Mouse (Mus musculus): ENCODE measurements at regions not wholly inside any gene's neighbourhood (a gene's known extent, or its start where the extent isn't known, plus 50 kb on each side); places are given as distances from the start of the nearest gene placed in this dataset.

- Histone ChIP-seq H3K36me3 (ENCODE audit: control insufficient read depth, insufficient read depth) (no peaks in the 10 kb centered on the region), H3K79me2 (ENCODE audit: control insufficient read depth, insufficient read depth) (no peaks in the 10 kb centered on the region), H3ac (ENCODE audit: control insufficient read depth, insufficient read length) (no peak overlapping the region), H3K4me2 (ENCODE audit: low read depth) (no peak overlapping the region), H3K4me3 (no peak overlapping the region), H3K27me3 (ENCODE audit: control insufficient read depth, insufficient read depth, insufficient read length) (no peaks in the 10 kb centered on the region)
- TF ChIP-seq SRF (IDR thresholded peaks at IDR 0.05; ENCODE audit: control insufficient read depth, insufficient read length, low read depth) (no peak), REST (IDR thresholded peaks at IDR 0.05; ENCODE audit: insufficient read depth, insufficient read length) (no peak), MAX (IDR thresholded peaks at IDR 0.05; ENCODE audit: low read depth) (no peak), TCF12 (IDR thresholded peaks at IDR 0.05; ENCODE audit: insufficient read depth, poor library complexity, severe bottlenecking) (no peak), E2F4 (IDR thresholded peaks at IDR 0.05; ENCODE audit: insufficient read depth) (no peak), POLR2A (IDR thresholded peaks at IDR 0.05; ENCODE audit: insufficient read length, low read depth) (no peak), POLR2AphosphoS2 (IDR thresholded peaks at IDR 0.05; ENCODE audit: insufficient read length, low read depth) (no peak), CEBPB (IDR thresholded peaks at IDR 0.05; ENCODE audit: insufficient read depth, poor library complexity, severe bottlenecking) (no peak), MYOG (IDR thresholded peaks at IDR 0.05; ENCODE audit: control insufficient read depth in 1 of 3, insufficient read depth in 1 of 3, insufficient read length in 2 of 3, low read depth in 2 of 3) (no peak), MYOD1 (IDR thresholded peaks at IDR 0.05; ENCODE audit: control insufficient read depth in 1 of 3, insufficient read length in 2 of 3, low read depth in 2 of 3) (no peak), TCF3 (IDR thresholded peaks at IDR 0.05; ENCODE audit: insufficient read length, low read depth) (no peak), USF1 (IDR thresholded peaks at IDR 0.05; ENCODE audit: low read depth) (no peak)
Measured at GRCm38 (mm10) chr14:46566681-46567410, 176.4 kb upstream of the Bmp4 start.

GRCm38 (mm10) chr14:46564998-46565397, 174.5 kb upstream of the Bmp4 start:
- Histone ChIP-seq H3K27me3 (ENCODE audit: control insufficient read depth, insufficient read depth, insufficient read length) (no peaks in the 10 kb centered on the region), H3K79me2 (ENCODE audit: control insufficient read depth, insufficient read depth) (no peaks in the 10 kb centered on the region), H3K4me2 (ENCODE audit: low read depth) (no peak overlapping the region), H3K4me3 (no peak overlapping the region), H3K36me3 (ENCODE audit: control insufficient read depth, insufficient read depth) (no peaks in the 10 kb centered on the region), H3ac (ENCODE audit: control insufficient read depth, insufficient read length) (no peak overlapping the region)
- TF ChIP-seq TCF12 (IDR thresholded peaks at IDR 0.05; ENCODE audit: insufficient read depth, poor library complexity, severe bottlenecking) (no peak), MYOG (IDR thresholded peaks at IDR 0.05; ENCODE audit: control insufficient read depth in 1 of 3, insufficient read depth in 1 of 3, insufficient read length in 2 of 3, low read depth in 2 of 3) (no peak), MYOD1 (IDR thresholded peaks at IDR 0.05; ENCODE audit: control insufficient read depth in 1 of 3, insufficient read length in 2 of 3, low read depth in 2 of 3) (no peak), REST (IDR thresholded peaks at IDR 0.05; ENCODE audit: insufficient read depth, insufficient read length) (no peak), MAX (IDR thresholded peaks at IDR 0.05; ENCODE audit: low read depth) (no peak), SRF (IDR thresholded peaks at IDR 0.05; ENCODE audit: control insufficient read depth, insufficient read length, low read depth) (no peak), TCF3 (IDR thresholded peaks at IDR 0.05; ENCODE audit: insufficient read length, low read depth) (no peak), USF1 (IDR thresholded peaks at IDR 0.05; ENCODE audit: low read depth) (no peak), CEBPB (IDR thresholded peaks at IDR 0.05; ENCODE audit: insufficient read depth, poor library complexity, severe bottlenecking) (no peak), POLR2A (IDR thresholded peaks at IDR 0.05; ENCODE audit: insufficient read length, low read depth) (no peak), POLR2AphosphoS2 (IDR thresholded peaks at IDR 0.05; ENCODE audit: insufficient read length, low read depth) (no peak), E2F4 (IDR thresholded peaks at IDR 0.05; ENCODE audit: insufficient read depth) (no peak)

GRCm38 (mm10) chr14:46562016-46562415, 171.5 kb upstream of the Bmp4 start:
- TF ChIP-seq POLR2A (IDR thresholded peaks at IDR 0.05; ENCODE audit: insufficient read length, low read depth) (no peak), TCF12 (IDR thresholded peaks at IDR 0.05; ENCODE audit: insufficient read depth, poor library complexity, severe bottlenecking) (no peak), MAX (IDR thresholded peaks at IDR 0.05; ENCODE audit: low read depth) (no peak), TCF3 (IDR thresholded peaks at IDR 0.05; ENCODE audit: insufficient read length, low read depth) (no peak), MYOD1 (IDR thresholded peaks at IDR 0.05; ENCODE audit: control insufficient read depth in 1 of 3, insufficient read length in 2 of 3, low read depth in 2 of 3) (no peak), MYOG (IDR thresholded peaks at IDR 0.05; ENCODE audit: control insufficient read depth in 1 of 3, insufficient read depth in 1 of 3, insufficient read length in 2 of 3, low read depth in 2 of 3) (no peak), USF1 (IDR thresholded peaks at IDR 0.05; ENCODE audit: low read depth) (no peak), E2F4 (IDR thresholded peaks at IDR 0.05; ENCODE audit: insufficient read depth) (no peak), CEBPB (IDR thresholded peaks at IDR 0.05; ENCODE audit: insufficient read depth, poor library complexity, severe bottlenecking) (no peak), SRF (IDR thresholded peaks at IDR 0.05; ENCODE audit: control insufficient read depth, insufficient read length, low read depth) (no peak), POLR2AphosphoS2 (IDR thresholded peaks at IDR 0.05; ENCODE audit: insufficient read length, low read depth) (no peak), REST (IDR thresholded peaks at IDR 0.05; ENCODE audit: insufficient read depth, insufficient read length) (no peak)
- Histone ChIP-seq H3K4me2 (ENCODE audit: low read depth) (no peak overlapping the region), H3K4me3 (no peak overlapping the region), H3K27me3 (ENCODE audit: control insufficient read depth, insufficient read depth, insufficient read length) (no peaks in the 10 kb centered on the region), H3K79me2 (ENCODE audit: control insufficient read depth, insufficient read depth) (no peaks in the 10 kb centered on the region), H3ac (ENCODE audit: control insufficient read depth, insufficient read length) (no peak overlapping the region), H3K36me3 (ENCODE audit: control insufficient read depth, insufficient read depth) (no peaks in the 10 kb centered on the region)

- TF ChIP-seq MYOD1 (IDR thresholded peaks at IDR 0.05; ENCODE audit: control insufficient read depth in 1 of 3, insufficient read length in 2 of 3, low read depth in 2 of 3) (no peak), MYOG (IDR thresholded peaks at IDR 0.05; ENCODE audit: control insufficient read depth in 1 of 3, insufficient read depth in 1 of 3, insufficient read length in 2 of 3, low read depth in 2 of 3) (no peak), CEBPB (IDR thresholded peaks at IDR 0.05; ENCODE audit: insufficient read depth, poor library complexity, severe bottlenecking) (no peak), POLR2A (IDR thresholded peaks at IDR 0.05; ENCODE audit: insufficient read length, low read depth) (no peak), POLR2AphosphoS2 (IDR thresholded peaks at IDR 0.05; ENCODE audit: insufficient read length, low read depth) (no peak), MAX (IDR thresholded peaks at IDR 0.05; ENCODE audit: low read depth) (no peak), TCF12 (IDR thresholded peaks at IDR 0.05; ENCODE audit: insufficient read depth, poor library complexity, severe bottlenecking) (no peak), E2F4 (IDR thresholded peaks at IDR 0.05; ENCODE audit: insufficient read depth) (no peak)
- Histone ChIP-seq H3K36me3 (ENCODE audit: control insufficient read depth, insufficient read depth) (no peaks in the 10 kb centered on the region), H3ac (ENCODE audit: control insufficient read depth, insufficient read length) (no peak overlapping the region), H3K4me2 (ENCODE audit: low read depth) (no peak overlapping the region), H3K27me3 (ENCODE audit: control insufficient read depth, insufficient read depth, insufficient read length) (no peaks in the 10 kb centered on the region), H3K4me3 (no peak overlapping the region), H3K79me2 (ENCODE audit: control insufficient read depth, insufficient read depth) (no peaks in the 10 kb centered on the region)
Measured at GRCm38 (mm10) chr14:46553239-46553638, 162.8 kb upstream of the Bmp4 start.

Measured in myocyte (in vitro differentiated cells).